Mouse (Mus musculus) limb, embryonic 15.5 days (tissue): ENCODE results near the gene Ccer1. TPM values are rescaled to one million over a fixed set of nuclear protein-coding genes. Genes with fewer than 3 reads are reported as not detected.

Experiments
- polyA plus RNA-seq: library from polyadenylated mRNA; unstranded; fragments of >200 nt; fragmentation: Nextera tagmentation; extraction: Ambion mirVana; gene quantifications from 2 replicates; pipeline ENCODE4 v1.2.1, GENCODE M21; 2015

Gene Ccer1
- polyA plus RNA-seq, 1 experiment from 2014 or later, result not detected

Other genes starting within 250 kb of the Ccer1 start
- 1,005 and 1,033 TPM in 2 replicates for gene Dcn, start 213.4 kb upstream of the Ccer1 start, polyA plus RNA-seq
- gene Lum, start 127.9 kb upstream of the Ccer1 start, polyA plus RNA-seq, result 666 and 680 TPM in 2 replicates
- 192 and 198 TPM in 2 replicates for gene Kera, start 86.2 kb upstream of the Ccer1 start, polyA plus RNA-seq
- gene Epyc, start 49.0 kb upstream of the Ccer1 start, polyA plus RNA-seq, result 53.5 and 55.8 TPM in 2 replicates
- gene C030005K15Rik, start 33.7 kb downstream of the Ccer1 start, polyA plus RNA-seq, result not detected in 2 replicates